Mouse (Mus musculus): ENCODE results near the gene Actn1.

The Actn1 gene

DNA sequence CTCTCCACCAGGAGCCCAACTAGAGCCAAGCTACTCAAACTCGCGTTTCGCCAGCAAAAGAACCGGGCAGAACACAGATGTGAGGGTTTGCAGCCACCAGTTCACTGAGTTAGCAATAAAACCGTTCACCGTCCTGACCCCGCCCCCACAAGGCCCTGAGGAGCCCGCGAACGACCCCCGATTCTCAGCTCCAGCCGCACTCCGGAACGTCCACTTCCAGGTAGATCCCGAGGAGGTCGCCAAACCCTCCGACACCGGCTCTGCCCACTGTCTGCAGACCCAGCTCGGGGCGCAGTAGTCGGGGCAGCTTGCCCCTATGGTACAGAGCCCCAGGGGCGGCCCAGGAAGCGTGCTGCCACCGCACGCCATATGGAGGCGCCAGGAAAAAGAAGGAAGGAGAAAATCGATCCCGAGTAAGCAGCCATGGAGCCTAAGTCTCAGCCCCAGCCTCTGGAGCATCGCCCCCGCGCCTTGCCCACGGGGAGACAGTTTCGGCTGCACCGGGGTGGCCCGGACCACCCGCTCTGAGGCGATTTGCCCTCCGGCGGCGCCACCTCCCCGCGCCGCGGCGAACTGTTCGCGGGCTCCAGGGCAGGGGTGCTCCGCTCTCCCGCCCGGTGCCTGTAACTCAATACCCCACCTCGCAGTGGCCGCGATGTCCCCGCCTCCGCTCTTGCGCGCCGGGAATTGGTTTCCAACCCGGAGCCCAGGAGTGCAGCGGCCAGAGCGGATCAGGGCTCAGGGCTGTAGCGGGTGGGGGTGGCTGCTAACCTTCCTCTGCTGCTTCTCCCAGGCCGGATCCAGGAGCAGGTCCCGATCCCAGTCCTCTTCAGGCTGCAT lies 735 bp downstream of the Actn1 start:
- DNase-seq = peak; percentile 87

DNA sequence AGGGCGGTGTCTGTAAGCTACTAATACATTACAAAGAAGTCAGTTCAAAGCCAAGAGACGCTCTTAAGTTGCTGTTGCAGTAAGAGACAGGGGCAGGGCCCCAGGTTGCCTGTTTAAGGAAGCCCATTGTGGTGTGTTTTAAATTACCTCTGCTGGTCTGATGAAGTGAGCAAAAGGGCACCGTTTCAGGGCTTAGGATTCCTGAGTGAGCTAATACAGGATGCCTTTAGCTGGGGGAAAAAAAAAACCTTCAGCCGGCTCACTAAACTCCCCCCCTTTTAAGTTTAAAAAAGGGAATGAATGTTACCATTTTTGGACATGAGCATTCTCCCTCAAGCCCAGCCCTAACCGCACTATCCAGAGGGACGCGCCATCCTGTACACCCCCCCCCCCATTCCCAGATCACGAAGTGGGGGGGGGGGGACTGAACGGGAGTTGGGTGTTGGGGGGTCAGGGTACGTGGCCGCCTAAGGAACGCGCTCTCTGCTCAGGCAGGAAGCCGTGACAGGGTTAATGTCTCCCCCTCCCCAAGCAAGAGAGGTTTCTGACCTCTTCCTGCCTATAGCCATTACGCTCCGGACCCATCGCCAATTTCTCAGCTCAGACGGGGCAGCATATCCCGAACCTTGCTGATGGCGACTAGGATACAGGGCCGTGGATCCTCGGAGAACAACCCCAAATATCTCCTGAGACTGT lies 1.5 kb downstream of the Actn1 start:
- no peak for DNase-seq

DNA sequence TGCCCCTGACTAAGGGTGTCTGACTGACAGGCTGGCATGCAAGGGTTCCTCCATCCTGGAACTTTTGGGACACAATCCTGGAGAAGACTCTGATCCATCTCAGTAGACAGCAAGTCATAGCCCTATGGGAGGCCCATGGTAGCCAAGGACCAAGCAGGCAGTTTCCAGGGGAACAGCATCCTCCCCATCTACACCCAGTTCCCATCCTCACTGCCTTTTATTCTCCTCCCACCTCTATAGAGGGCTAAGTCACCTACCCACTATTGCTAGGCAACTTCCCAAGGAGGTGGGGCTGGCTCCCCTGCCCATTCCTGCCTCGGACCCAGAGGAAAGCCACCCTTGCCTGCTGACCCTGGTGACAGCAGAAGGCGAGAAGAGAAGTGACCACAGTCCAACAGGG lies 8.2 kb downstream of the Actn1 start:
- no peak for DNase-seq

DNA sequence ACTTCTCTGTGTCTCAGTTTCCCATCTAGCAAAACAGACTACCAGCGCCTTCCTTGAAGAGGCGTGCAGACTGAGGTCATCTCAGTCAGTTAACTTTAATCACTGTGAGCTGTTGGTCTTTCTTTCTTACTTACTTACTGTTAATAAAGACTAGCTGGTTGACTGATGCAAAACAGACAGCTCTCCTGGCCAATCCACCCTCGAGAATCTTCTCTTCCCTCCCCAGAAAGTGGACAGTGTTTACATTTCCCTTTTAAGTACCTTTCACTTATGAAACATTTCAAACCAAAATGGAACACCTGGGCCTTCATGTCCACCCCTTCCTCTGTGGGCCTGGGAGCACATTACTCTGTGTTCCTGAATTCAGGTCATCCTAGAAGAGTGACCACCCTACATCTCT lies 8.6 kb downstream of the Actn1 start:
- DNase-seq = no peak

DNA sequence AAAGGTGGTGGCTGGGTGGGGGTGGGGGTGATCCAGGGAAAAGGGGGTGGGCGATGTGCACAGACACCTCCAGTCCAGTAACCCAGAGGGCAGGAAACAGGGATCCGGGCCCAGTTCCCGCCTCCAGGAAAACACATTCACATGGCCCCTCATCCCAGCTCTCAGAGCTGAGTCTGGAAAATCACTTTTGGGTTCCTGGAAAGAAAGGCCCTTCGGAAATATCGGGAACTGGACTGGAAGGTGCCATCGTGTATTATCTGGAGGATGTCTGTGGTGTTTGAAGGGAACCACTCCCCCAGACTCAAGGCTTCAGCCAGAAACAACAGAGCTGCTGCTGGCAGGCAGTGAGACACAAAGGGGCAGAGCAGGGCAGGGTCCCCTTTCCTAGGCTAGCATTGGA lies 10.6 kb downstream of the Actn1 start:
- DNase-seq = peak; percentile 30

DNA sequence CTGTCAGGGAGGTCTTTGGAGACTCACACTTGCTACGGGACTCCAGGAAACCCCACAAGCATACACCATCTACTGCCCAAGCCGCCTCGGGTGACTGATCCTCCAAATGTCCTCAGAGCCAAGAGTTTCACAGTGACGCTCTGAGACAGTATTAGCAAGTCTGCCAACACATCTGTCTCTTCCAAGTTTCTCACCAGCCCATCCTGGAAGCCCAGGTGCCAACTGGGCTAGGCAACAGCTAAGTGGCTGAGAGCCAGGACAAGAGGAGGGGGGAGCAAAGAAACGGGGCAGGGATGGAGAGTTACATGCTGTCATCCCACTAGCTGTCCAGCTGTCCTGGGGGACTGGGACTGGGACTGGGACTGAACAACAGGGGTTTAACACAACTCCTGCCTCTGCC lies 13.1 kb downstream of the Actn1 start:
- no peak for DNase-seq

DNA sequence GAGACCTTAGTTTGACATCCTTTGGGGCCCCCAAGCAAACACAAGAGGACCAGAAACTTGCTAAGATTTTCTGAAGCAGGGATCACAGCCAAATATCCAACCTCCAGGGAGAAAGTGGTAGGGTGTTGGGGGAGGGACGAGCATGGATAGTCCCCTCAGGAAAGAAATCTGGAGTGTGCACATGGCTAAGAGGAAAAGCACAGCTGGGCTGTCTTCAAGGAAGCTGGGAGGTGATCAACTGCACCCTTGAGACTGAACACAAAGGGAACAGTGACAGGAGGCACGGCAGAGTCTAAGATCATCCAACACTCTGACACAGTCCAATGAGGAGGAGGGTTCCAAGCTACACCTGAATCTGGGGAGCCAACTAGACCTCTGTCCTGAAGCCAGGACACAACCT lies 13.7 kb downstream of the Actn1 start:
- peak; percentile 55 for DNase-seq

DNA sequence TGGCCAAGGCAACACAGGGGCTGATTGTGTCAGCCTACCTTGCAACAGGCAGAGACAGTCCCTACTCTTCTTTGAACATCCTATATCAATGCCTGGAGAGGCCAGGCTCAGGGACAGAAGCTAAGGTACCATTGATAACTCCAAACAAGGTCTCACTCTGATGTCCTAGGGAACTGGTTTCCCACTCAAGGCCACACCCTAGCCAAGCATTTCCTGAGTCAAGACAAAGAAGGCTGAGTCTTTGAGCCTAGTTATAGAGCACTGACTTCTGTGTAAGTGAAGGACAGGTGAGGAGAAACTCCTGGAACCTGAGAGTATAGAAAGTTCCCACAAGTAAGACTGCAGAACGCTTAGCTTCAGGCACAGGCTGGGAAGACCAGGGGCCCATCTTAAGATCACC lies 15.4 kb downstream of the Actn1 start:
- DNase-seq = no peak

DNA sequence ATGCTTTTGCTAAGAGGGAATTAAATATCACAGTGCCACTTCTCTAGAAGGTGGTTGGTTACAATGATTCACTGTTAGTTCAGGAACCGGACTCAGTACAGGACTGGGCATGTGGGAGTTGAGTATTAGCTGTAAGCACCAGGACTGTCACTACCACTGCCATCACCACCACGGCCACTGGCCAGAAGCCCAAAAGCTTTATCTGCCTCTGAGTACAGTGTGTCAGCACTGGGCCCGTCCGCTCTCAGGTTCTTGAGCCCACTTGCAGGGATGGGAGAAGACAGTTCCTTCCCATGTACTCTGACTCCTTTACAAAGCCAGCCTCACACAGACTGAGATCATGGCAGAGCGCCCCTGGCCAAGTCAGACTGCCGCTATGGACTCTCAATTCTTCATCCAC lies 16.0 kb downstream of the Actn1 start:
- DNase-seq = no peak

DNA sequence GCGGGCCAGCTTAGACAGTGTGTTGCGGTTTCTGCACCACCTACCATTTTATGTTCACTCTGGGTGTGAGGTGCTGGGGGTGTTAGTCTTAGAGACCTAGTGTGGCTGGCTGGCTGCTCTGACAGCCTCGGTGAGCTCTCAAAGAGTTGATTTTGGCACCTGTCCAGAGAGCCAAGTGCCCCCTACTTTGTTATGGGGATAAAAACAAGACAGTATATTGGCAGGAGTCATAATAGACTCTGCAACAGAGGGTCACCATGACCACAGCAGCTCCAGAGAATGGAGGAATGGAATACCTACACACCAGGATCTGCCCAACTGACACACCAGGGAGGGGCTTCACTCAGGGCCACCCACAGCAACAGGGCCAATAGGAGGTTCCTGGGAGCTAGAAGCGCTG lies 16.8 kb downstream of the Actn1 start:
- DNase-seq = no peak

DNA sequence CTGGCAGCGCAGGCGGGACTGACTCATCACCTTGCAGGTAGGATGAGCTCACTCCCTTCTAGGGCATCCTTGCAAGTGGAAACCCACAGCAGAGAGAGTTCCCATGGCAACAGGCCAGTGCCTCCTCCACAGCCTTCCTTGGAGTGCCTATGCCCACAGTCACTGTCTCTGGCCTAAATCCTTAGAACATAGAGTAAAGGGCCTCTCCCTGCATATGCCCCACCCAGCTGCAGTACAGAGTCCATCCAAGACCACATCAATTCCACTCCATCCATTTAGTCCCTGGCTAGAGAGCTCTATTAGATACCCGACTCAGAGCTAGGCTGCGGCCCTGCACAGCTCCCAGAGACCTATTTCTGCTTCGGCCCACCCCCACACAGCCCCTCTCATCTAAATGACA lies 20.7 kb downstream of the Actn1 start:
- no peak for DNase-seq

DNA sequence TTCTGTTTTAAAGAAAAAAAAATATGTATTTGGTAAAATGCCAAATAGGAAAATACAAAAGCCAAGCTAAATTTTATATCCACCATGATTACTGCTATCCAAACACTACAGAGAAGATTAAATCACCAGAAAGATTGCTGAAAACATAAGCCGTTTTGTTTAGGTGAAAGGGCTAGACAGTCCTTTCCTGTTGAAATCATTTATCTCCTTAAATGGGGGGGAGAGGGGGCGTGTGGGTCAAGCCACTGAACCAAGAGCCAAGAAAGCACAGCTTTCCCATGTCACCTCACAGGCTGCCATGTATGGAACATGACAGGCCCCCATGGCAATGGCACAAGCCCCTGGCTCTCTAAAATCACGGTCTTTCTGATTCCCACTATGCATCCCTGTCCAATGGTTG lies 21.6 kb downstream of the Actn1 start:
- peak; percentile 71 for DNase-seq

DNA sequence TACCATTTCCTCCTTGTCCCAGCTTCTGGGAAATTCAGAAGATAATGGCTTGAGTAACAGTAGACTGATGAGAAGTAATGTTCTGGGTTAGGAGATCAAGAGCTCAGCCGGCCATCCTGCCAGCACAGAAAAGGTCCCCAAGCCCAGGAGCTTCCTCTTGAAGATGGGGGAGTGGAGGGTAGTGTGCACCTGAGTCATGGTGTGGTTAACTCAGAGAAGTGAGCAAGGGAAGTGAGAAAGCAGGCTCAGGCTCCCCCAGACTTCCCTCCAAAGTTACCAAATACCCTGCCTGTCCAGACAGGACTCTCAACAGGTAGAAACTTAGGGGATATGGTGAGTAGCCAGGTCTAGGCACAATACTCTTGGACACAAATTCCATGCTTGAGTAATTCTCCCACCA lies 24.9 kb downstream of the Actn1 start:
- DNase-seq = no peak

DNA sequence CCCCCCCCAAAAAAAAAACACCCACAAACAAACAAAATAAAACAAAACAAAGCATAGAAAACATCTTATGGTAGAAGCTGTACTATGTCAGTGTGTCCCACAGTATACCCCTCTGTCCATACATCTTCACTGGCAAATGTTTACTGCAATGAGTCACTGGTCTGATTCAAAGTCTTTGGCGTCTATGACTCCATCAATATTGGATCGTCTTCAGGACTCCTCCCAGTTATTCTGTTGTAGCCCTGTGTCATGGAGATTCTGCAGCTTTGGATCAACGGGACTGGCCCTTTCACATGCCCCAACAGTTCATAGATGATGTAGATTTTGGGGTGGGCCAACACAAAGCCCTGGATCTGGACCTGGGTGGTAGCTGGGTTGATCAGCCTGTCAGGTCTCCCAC lies 25.9 kb downstream of the Actn1 start:
- no peak for DNase-seq

DNA sequence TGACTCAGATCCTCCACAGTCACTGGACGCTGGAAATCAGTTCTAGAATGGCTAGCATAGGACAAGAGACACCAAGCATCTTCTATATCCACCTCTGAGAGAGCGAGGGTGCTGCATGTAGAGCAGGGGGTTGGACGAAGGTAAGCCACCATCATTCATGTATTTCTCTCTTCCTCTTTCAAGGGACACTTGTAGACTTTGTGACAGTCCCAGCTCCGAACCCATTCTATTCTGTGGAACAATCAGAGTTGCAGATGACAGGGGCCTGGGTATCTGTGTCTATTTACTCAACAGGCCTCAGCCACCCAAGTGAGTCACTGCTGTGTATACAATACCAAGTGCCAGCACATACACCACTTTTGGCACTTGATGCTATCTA lies 27.3 kb downstream of the Actn1 start:
- DNase-seq = no peak

DNA sequence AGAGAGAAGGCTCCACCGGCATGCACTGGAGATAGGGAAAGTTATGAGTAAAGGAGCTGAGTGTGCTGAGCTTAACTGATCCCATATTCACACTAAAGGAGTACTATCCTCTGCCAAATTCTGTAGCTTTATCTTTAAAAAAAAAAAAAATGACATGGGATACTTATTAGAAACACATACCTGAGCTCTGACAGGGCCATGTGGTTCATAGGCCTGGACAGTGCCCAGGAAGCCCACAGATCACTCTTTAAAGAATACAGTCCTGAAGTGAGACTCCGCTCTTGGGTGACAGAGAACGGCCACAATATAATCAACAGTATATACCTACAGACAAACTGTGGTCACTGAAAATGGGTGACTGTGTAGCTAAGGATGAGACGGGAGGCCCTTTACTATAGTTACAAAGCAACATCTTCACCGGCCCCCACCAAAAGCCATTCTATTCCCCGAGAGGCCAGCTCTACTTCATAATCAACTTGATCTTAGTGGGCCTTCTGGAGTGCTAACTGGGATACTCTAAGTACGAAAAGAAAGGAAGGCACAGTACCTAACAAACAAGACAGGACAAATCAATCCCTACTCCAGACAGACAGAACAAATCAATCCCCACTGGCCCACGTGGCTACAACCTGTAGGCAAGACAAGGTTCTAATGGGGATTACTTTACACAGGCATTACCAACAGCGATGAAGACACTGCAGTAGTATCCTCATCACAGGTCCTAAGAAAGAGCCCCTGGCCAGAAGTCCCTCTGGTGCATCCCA lies 27.9 kb downstream of the Actn1 start:
- no peak for DNase-seq

DNA sequence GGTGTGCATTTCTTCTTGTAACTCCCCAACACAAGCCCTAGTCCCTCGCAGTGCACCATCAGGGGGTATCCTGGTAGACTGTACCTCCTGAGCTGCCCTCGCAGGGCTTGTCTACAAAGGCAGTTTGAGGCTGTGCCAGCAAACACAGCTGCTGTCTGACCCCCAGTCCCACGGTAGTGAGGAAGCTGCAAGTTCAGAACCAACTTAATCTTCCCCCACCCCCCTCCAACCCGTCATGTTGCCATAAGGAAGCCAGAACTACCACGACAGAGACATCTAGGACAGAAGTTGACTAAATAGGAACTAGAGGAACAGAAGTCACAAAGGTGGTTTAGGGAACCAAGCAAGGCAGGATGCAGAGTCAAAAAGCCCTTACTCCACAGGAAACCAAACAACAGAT lies 28.9 kb downstream of the Actn1 start:
- peak; percentile 70 for DNase-seq

DNA sequence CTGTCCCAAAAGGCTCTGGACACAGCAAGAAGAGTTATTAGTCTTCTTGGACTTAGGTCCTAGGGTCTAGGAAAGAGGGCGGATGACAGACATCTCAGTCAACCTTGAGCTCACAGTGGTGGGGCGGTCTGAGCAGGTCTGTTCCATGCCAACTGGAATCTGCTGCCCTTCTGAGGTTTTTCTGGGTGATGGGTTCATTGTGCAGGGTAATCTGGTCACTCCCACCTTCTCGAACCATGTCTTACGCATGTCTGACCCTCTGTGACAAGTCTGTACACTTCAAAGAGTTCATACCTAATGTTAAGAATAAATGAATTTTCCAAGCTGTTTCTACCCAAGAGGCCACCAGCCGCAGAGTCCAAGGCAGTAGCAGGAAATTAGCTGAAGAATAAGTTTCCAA lies 29.3 kb downstream of the Actn1 start:
- DNase-seq = no peak

DNA sequence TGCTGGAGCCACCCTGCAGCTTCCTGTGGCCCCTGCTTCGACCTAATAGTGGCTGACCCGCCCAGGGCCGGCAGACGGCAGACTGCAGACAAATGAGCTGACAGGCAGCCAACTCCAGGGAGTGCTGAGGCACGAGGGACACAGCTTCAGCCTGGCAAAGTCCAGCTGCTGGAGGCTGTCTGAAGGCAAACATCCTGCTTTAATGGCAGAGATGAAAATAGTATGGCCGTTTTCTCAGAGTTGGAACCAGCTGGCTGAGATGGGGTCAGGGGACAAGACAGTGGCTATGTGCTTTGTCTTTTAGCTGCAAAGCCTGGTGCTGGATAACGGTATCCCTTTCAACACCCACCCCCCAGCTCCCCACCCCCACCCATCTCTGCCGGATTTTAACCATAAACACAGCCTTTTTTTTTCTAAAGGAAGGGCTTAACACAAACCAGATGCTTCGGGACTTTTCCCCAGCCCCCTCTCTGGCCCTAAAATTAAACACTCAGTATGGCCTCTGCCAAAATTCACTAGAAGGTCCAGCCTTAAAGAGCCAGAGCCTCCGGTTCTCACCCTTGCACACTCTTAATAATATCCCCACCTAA lies 30.0 kb downstream of the Actn1 start:
- DNase-seq = peak; percentile 96

DNA sequence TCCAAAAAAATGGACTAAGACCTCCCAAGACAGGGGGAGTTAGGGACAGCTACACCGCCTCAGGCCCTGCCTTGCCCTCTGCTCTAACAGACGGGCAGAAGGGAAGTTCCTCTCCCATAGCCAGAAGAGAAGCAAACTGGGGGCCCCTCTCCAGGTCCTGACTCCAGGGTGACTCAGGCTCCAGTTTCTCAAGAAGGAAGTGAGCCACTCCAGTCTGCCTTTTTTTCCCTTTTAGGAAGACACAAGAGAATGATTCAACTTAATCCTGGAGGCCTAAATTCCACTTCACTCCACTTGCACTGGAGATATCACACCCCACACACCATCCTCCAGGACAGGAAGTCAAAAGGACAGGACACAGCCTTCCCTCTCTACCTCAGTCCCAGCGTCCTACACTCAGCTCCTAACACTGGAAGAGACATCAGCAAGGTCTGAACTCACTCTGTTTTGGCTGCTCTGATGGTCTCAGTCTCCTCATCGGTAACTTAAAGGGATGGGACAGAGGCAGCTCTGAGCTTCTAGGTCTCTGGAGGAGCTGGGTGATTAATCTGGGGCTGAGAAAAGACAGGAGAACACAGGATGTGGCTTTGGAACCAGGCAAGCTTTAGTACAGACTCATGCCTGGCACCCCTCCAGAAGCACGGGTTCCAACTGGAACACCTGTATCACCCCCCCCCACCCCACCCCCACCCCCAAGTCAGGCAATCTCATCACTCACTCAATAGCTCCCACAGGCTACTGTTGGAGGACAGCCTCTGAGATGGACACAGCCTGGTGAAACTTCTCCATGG lies 31.0 kb downstream of the Actn1 start:
- peak; percentile 67 for DNase-seq

DNA sequence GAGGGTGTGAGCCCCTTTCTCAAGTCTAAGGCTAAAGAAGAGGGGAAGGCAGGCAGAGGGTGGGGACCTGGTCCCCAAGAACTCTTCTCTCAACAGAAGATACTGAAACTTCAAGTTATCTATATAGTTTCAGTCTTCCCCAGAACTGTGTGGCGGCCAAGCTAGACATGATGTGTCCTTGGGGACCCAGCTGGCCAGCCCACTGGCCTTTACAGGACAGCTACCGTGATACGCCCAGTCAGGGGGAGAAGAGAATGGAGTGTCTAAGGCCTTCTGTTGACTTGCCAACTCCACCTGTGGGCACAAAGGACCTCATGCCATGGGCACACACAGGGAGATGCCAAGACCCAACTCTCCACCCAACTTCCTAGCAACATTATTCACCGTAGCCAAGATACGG lies 31.8 kb downstream of the Actn1 start:
- DNase-seq = no peak

DNA sequence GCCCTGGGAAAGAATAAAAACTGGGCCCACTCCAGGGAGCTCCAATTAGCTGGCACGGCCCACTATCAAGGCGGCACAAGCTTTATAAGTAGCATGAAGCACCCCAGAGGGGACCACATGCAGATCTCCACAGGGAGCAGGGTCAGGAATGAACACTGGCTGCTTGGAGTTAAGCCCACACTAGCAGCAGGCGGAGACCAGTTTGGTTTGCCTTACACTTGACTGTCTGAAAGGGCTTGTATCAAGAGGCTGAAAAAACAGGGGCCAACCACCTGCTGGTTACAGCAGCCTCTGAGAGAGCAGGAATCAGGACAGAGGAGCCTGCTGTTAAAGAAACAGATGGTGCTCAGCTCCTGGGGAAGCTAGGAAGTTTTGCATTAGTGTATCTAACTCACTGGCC lies 32.3 kb downstream of the Actn1 start:
- DNase-seq = peak; percentile 51

DNA sequence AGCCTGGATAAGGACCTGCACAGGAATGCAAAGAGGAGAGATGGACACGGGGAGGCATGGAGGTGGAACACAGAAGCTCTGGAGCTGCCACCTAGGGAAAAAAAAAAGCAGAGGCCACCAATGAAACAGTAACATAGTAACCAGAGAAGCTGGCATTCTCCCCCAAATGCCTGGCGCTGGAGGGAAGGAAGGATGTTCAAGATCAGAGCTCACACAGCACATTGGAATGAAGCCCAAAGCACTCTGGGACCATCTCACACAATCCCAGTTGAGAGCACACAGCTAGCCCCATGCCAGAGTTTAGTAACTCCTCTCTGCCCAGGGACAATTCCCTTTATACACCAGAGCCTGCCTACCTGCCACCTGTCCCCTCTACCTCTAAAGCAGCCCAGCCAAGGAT lies 34.1 kb downstream of the Actn1 start:
- DNase-seq = no peak
